Mouse (Mus musculus) ES-CJ7 (cell line): Measurements from ENCODE around the gene Dynll1.

Source experiments
- DNase-seq: peaks from one replicate; pipeline ENCODE4 v3.0.0; 2011; ENCODE audit warnings: low read depth, low spot score

The Dynll1 gene

GRCm38 (mm10) chr5:115300792-115301614 is at the start of gene Dynll1:
Gene Dynll1 (minus strand): TSS chr5:115300999.
- peak; percentile 98 for DNase-seq

GRCm38 (mm10) chr5:115349225-115349555 is 48.4 kb upstream of the Dynll1 start:
- DNase-seq = no peak

- DNase-seq = peak; percentile 99
These were observed 47.9 kb upstream of the Dynll1 start, which contains the start of gene Cox6a1 for GRCm38 (mm10) chr5:115348546-115349224. Gene Cox6a1 (minus strand): TSS chr5:115348981.

- DNase-seq = peak; percentile 88
These were observed 46.8 kb upstream of the Dynll1 start for GRCm38 (mm10) chr5:115347564-115347963.

GRCm38 (mm10) chr5:115341314-115342165 is 40.7 kb upstream of the Dynll1 start:
- no peak for DNase-seq

GRCm38 (mm10) chr5:115340577-115341313 is 39.9 kb upstream of the Dynll1 start, which contains the start of the genes Gatc and Triap1:
Gene Gatc (minus strand): TSS chr5:115341178.
Gene Triap1 (plus strand): TSS chr5:115341225.
- DNase-seq = peak; percentile 87

- DNase-seq = no peak
These were observed 39.2 kb upstream of the Dynll1 start for GRCm38 (mm10) chr5:115340007-115340406.

GRCm38 (mm10) chr5:115333626-115334025 is 32.8 kb upstream of the Dynll1 start:
- DNase-seq = no peak

- no peak for DNase-seq
These were observed 30.2 kb upstream of the Dynll1 start for GRCm38 (mm10) chr5:115330955-115331354.

- DNase-seq = no peak
These were observed 27.1 kb upstream of the Dynll1 start for GRCm38 (mm10) chr5:115327610-115328548.

GRCm38 (mm10) chr5:115326875-115327609 is 26.2 kb upstream of the Dynll1 start, which contains the start of gene Srsf9:
Gene Srsf9 (plus strand): TSS chr5:115327177.
- DNase-seq = peak; percentile 93

GRCm38 (mm10) chr5:115326256-115326831 is 25.5 kb upstream of the Dynll1 start:
- DNase-seq = no peak

- DNase-seq = peak; percentile 78
These were observed 18.5 kb upstream of the Dynll1 start for GRCm38 (mm10) chr5:115319004-115319940.

- DNase-seq = peak; percentile 92
These were observed 17.0 kb upstream of the Dynll1 start for GRCm38 (mm10) chr5:115317645-115318328.

GRCm38 (mm10) chr5:115316968-115317644 is 16.3 kb upstream of the Dynll1 start:
- DNase-seq = peak; percentile 47

- peak; percentile 23 for DNase-seq
These were observed 12.8 kb upstream of the Dynll1 start for GRCm38 (mm10) chr5:115313668-115313943.
